Mouse (Mus musculus) testis, adult 2 months (tissue): ENCODE results near the gene Pex16.

Source experiments
- CTCF ChIP-seq: fragments of 200-500 bp; IDR thresholded peaks from 2 replicates; pipeline ENCODE4 v1.5.1; 2012; ENCODE audit warnings: low read depth, mild to moderate bottlenecking, inconsistent platforms, low read length, moderate library complexity; ENCODE audit not compliant: control insufficient read depth, insufficient read depth, insufficient replicate concordance
- POLR2A ChIP-seq: fragments of 200-500 bp; IDR thresholded peaks from 2 replicates; pipeline ENCODE4 v1.6.1; 2012; ENCODE audit warnings: low read depth, mild to moderate bottlenecking, inconsistent platforms, low read length, moderate library complexity; ENCODE audit not compliant: control insufficient read depth

GRCm38 (mm10) chr2:92422388-92423135 is 48.1 kb downstream of the Pex16 start:
- TF ChIP-seq CTCF = no peak
- no peak for TF ChIP-seq POLR2A
